Mouse (Mus musculus) liver (tissue): Measurements from ENCODE around the gene Bcl2l1.

ENCODE experiments used
- DNase-seq: peaks from one replicate; pipeline ENCODE4 v3.0.0-alpha.2; 2020; ENCODE audit warnings: mixed read lengths

Bcl2l1 gene

DNA sequence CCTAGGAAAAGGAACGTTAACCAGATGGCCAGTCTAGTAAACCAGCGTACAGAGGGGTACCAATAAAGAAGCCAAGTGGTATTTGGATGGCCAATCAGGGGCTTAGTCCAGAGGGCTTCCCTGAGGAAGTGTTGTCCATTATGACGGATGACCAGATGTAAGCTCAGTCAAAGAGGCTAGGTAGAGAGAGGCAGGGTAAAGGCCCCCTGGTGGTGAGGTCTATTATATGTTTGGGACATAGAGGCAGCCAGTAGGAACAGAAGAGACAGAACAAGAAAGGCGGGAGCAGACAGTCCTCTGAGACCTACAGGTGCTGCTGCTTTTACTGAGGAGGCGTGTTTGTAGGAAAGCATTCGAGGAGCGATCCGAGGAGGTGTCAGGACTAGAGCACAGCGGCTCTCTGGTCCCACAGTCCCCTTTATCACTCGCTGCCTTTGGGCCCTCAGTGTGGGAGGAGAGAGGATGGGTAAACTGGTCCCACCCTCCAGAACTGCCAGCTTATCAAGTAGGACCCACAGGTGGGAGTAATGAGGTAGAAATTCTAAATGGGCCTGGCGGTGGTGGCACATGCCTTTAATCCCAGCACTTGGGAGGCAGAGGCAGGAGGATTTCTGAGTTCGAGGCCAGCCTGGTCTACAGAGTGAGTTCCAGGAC, 63.8 kb downstream of the Bcl2l1 start:
- peak; percentile 78 for DNase-seq

DNA sequence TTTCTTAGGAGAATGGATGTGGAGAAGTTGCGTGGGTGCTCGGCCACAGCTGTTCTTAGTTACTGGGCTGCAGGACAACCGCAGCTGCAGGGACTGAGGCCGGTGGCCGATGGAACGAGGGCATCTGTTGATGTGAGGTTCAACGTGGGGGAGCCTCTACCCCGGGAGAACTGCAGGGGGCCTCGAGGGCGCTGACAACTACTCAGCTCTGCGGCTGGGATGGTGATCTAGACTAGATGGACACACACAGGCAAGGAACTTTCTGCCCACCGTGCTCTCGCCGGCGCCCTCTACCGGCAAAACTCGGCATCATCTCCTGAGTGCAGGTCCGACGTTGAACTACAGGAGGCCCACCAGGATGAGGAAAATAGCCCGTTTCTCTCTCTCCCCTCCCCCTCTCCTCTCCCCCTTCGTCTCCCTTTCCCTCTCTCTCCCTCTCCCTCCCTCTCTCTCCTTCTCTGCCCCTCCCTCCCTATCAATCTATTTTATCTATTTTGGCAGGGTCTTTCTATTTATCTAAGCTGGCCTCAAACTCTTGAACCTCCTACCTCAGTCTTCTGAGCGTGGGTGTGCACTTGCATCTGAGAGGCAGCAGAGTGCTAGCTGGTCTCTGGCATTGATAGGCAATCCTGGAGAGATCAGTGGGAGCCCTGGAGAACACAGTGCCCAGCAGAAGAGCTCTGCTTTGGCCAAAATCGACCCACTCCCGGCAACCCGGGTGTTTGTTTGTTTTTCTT, 65.0 kb downstream of the Bcl2l1 start:
- DNase-seq = peak; percentile 94

DNA sequence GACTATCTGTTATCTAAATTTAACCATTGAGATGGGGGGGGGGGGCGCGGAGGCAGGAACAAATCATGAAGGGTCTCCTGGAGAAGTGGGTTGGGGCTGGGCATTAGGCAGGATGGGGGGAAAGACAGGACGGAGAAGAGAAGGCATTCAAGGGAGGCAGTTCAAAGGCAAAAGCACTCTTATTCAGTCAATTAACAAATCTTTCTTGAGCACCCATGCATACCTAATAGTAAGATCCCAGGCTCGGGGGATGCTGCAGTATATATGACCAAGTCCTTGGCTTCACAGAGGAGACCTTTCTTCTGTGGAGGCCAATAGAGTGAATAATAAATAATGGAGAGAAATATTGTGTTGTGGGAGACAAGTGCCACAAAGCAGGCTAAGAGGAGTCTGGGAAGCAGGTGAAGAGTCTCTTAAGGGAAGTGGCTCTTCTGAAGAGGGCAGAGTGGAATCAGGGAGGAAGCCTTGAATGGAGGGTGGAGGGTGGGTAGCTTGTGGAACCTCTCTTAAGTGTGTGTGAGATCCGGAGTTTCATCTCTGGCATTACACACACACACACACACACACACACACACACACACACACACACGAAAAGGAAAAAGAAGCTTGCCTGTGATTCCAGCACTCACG, 66.4 kb downstream of the Bcl2l1 start:
- DNase-seq = no peak

GRCm38 (mm10) chr2:152764172-152765044, 67.1 kb downstream of the Bcl2l1 start:
- no peak for DNase-seq

GRCm38 (mm10) chr2:152763310-152763709, 68.2 kb downstream of the Bcl2l1 start:
- DNase-seq = no peak

DNA sequence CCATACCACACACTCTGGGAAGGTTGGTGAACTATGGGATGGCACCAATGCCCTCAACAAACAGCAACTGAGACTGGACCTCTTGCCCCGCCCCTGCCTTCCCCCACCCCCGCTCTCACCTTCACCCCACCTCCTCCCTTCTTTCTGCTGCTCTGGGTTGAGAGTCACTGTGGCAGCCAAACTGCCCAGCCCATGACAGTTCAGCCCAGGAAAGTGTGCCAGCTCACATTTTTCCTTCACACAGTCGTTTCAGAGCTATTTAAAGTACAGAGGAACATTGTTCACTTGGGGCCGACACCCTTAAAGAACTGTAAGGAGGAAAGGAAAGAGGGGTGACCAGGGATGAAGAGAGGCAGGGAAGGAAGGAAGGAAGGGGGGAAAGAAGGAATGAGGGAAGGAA, 73.2 kb downstream of the Bcl2l1 start:
- no peak for DNase-seq

DNA sequence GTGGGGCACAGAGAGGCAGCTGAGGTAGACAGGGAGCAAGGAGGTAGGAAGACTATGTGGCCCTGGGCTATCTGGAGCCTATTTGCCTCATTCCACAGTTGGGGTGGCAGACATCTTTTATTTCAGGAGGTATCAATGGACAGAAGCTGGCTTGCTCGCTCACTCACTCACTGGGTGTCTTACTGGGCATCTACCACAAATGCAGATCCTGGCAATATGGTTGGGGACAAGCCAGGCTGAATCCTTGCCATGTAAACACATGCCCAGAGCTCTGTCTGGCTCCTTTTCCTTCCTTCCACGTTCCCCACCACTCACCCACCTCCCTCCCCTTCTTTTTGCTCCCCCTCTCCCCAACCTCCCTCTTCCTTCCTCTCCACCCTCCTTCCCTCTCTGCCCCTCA, 74.0 kb downstream of the Bcl2l1 start:
- no peak for DNase-seq

DNA sequence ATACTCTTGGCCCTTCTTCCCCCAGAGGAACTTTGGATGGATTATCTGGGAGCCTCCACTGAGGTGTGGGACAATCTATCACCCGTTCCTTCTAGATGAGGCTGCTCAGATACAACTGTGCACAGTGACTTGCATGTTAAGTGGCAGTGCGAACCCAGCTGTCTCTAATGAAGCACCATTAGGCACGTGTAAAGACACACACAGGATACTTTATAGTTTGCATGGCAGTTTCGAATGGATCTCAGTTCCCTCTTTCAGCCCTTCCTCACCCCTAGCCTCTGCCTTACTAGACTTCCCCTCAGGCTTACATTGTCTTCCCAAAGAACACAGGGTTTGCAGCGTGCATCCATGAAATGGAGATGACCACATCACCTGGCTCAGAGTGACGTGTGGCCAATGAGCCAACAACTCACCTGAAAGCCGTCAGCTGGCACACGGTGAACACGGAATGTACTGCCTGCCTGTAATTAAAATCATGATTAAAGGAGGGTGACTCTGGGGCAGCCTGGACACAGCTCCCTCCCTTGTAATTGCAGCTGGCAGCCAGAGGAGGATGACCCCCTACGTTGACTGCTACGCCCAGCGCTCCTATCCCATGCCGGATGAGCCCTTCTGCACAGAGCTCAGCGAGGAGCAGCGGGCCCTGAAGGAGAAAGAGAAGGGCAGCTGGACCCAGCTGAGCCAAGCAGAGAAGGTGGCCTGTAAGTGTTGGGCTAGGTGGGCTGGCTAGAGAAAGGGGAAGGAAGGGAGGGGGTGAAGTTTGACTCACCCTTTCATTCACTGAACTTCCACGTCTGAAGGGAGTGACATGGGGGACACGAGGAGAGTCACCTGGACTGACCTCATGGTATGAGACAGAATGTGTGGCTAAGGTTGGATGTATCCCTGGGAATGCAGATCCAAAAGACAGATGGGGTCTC, 74.8 kb downstream of the Bcl2l1 start:
- no peak for DNase-seq

DNA sequence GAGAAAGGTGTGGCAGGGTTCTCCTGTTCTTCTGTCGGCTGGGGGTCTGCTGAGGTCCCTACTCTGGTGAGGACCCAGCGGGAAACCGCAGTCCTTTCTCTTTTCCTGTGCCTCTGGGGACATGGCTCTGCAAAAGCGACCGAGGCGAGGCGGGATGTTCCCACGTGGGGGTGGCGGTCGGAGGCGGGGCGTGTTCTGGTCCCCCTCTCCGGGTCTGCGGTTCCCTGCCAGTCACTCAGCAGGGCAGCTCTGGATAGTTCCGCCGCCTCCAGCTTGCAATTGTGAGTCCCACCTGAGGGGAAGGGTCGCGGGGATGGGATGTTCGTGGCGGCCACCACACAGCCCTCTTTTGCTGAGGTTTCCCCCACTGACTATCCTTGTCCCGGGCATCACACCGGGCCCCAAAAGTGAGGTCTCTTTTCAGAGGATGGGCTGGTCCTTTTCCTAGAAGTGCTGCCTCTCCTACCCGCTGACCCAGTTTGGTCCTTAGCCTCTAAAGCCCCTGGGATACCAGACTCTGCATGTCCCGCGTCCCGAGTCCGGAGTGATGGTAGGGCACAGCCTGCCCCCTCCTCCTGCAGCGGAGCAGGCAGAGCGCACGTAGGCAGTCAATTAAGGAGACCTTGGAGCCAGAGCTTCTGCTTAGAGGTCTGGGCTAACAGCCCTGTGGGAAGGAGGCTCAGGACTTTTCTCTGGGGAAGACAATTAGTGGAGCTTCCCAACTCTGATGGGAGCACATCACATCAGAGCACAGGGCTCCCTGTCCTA, 77.4 kb downstream of the Bcl2l1 start, which contains the start of gene Cox4i2:
Gene Cox4i2 (plus strand): TSS at position 230 of the 768 bp plus-strand sequence.
- DNase-seq = peak; percentile 35

DNA sequence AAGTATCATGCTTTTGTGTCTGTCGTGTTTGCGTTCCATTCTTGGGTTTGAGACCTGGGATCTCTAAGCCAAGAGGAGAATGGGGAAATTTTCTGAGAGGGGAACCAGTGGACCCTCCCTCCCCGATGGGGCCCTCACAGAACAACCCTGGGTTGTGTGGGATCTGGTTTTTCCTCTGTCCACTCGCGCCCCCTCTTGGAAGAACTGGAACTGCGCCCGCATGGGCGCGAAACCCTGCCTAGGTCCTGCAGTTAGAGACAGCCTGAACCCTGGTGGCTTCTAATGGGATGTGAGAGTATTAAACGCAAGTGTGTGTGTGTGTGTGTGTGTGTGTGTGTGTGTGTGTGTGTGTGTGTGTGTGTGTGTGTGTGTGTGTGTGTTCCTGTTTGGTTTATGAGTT, 89.1 kb downstream of the Bcl2l1 start:
- DNase-seq = peak; percentile 84

DNA sequence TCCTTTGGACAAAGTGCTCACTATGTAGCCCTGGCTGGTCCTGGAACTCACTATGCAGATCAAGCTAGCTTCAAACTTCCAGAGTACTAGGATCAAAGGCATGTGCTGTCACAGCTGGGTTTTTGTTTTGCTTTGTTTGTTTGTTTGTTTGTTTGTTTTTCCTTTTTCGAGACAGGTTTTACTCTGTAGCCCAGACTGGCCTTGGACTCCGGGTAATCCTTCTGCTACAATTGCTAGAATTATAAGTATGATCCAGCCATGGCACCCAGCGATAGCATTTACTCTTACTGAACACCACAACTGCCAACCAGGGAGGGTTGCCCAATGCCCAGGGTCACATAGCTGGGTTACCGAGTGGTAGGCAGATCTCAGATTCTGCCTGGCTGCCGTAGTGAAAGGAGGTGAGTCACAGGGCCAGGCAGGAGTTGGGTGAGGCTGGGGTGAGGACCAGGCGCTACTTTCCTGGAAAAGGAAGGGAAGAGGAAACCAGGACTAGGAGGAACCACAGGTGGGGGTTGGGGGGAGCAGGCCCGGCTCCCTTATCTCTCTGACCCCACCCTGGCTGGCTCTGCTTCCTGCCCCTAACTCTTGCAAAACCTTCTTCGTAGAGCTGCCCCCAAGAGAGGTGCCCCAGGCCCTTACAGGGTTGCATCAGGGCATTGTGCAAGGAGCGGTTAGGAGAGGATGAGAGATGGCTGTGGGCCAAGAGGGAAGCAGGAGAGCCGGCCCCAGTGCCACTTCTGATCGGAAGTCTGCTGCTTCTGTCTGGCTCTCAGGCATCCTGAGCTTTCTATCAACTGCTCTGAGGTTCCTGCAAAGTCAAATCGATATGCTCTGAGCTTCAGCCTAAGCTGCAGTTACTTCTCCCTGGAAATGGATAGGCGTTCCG, 90.1 kb downstream of the Bcl2l1 start:
- peak; percentile 71 for DNase-seq

- no peak for DNase-seq
Observed at GRCm38 (mm10) chr2:152740490-152740889, 91.0 kb downstream of the Bcl2l1 start.

- peak; percentile 64 for DNase-seq
Observed at GRCm38 (mm10) chr2:152739842-152740260, 91.7 kb downstream of the Bcl2l1 start.

- peak; percentile 80 for DNase-seq
Observed at GRCm38 (mm10) chr2:152739031-152739841, 92.3 kb downstream of the Bcl2l1 start.

DNA sequence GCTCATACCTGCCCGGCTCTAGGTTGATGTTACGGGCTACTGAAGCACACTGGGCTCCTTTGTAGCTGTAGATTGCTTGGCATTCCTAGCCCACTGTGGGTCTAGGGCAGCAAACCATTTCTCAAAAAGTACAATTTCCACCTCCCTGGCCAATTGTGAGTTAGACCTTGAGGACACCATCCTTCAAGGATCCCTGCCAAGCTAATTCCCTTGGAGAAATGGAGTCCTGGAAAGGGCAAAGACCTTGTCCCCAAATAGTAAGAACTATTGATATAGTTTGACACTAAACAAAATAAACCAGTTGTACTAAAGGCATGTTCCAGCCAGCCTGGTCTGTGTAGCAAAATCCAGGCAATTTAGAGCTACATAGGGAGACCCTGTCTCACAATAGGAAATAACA, 93.2 kb downstream of the Bcl2l1 start:
- no peak for DNase-seq

DNA sequence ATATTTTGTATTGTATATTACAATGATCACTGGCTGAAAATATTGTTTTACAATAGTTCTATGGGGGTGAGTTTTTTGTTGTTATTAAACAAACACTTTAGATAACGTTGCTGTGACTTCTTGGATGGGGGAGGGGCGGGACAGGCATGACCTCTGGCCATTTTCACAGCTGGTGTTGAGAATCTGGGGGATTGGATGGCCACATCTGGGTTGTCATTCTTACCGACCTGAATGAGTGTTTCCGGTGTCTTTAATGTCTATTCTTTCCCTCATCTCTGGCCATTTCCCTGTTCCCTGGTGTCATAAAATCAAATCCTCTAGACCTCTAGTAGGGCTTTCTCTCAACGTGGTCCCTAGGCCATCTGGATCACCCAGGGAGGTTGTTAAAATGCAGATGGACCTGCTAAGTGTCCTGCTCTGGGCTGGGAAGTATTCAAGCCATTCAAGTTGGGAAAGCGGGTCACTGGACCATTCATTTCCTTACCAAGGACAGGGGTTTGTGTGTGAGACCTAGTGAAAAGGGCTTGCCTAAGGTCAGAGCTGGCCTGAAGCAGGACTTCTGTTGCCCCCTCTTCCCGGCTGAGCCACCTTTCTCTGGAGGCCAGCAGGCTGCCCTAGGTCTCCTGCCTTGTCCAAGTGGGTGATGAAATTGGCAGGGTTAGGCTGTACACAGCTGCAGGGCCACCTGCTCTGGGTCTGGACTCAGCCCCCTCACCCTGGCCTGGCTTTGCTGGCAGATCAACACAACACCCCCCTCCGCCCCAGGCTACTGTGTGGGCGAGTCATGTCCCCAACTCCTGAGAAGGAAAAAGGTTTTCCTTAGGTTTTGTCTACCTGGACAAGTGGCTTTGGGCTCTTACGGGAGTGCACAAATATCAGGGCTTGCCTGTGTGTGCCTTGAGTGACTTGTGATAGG, 94.0 kb downstream of the Bcl2l1 start:
- no peak for DNase-seq

- peak; percentile 79 for DNase-seq
Observed at GRCm38 (mm10) chr2:152736748-152737147, 94.8 kb downstream of the Bcl2l1 start.

DNA sequence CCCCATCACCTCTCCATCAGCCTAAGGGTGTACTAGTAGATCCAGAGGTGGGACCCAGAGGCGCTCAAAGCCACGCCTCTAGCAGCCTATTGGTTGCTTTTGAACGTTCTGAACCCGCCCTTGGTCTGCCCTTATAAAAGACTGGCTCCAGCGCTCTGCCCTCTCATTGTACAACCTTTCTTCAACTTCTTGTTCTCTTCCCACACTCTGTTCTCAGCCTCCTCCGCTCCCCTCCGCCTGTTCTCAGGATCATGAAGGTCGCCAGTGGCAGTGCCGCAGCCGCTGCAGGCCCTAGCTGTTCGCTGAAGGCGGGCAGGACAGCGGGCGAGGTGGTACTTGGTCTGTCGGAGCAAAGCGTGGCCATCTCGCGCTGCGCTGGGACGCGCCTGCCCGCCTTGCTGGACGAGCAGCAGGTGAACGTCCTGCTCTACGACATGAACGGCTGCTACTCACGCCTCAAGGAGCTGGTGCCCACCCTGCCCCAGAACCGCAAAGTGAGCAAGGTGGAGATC, 95.4 kb downstream of the Bcl2l1 start, which contains the start of gene Id1:
Gene Id1 (plus strand): TSS at position 162 of the 512 bp plus-strand sequence.
- DNase-seq = peak; percentile 91
